Mouse (Mus musculus) T-helper 2 cell (primary cell): Measurements from ENCODE around the gene Parp3.

Experiments used
- in situ Hi-C: fragments of 300-600 bp; cut with MboI, MseI; formaldehyde crosslinking; loops from one replicate; pipeline ENCODE4 v1.15.1; 2025; ENCODE audit warnings: high pct_unique_total_duplicates

Gene Parp3

DNA sequence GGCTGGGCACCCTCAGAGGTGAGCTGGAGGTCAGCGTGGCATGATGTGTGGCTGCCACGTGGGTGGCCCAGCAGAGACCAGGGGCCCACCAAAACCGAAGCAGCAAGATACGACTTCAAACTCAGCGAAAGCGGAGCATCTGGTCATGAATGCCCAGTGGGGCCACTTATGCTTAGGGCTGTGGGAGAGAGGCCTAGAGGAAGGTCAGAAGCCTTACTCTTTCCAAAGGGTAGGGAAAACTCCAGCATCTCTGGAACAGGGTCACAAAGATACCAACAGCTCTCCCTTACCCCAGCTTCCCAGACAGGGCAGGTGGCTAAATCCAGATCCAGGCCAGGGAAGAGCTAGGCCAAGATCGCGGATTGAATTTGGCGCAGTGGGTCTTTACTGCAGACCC is 19.6 kb downstream of the Parp3 start:
- in situ Hi-C loops = no loop called here

DNA sequence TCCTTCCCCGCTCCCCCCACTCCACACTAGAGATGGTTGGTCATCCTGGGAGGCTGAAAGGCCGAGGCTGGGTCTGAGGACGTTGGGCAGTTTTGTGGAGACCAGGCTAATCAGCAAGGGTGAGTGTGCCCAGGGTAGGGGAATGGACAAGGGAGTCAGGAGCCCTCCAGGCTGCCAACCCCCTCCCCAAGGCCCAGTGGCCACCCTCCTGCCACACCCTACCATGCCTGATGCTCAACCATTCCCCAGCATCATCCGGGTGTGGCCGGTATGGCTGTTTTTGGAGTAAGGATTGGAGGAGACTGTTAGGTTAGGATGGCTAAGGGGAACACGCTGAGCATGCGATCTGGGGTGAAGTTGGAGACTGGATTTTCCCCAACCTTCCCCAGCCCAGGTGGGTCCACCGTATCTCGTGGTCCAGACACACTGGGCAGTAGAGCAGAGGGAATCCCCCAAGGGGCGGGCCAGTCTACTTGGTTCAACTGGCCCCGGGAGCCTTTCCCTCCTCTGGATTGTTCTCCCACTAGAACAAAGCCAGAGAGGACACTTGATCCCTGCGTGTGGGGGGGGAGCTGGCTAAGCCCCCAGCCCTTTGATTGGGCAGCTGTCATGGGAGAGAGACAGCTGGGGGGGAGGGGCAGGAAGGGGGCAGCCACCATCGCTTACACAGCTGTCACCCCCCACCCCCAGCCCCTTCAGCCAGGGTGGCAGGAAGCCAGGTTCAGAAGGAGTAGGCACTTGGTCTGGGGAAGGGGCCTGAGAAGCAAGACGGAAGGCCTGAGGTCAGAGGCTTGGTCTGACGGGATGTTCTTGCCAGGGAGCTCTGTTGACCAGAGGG is 20.2 kb downstream of the Parp3 start:
- in situ Hi-C loops = no loop called here

DNA sequence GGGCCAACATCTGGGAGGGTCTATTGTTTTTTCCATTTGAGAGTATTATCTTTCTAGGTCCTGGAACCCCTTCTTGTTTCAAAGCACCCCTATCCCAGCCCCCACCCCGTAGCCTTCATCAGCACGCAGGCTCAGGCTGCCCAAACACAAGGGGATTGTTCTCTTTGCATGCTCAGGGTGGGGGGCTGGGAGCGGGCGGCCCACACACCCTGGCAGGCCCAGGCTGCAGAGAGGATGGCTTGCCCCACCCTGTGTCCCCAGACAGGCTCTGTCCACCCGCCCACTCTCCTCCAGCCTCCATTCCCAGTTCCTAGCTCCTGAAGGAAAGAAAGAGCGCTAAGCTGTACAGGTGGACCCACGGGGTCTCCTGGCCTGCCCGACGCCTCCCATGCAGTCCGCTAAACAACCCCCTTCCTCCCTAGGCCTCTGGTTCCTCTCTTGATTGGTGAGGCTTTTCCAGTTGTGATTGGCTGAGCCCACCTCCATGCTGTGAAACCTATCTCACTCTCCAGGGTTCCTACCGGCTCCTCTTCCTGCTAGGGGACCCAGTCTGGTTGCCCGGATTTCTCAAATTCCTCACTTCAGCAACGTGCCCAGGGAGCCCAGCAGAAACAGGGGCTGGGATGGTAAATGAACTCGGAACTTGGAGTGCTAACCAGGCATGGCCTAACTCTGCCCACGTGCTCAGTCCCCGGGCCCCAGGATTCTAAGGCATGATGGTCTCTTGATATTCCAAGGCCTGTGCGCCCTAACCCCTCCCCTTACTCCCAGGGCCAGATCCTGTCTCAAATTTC is 21.7 kb downstream of the Parp3 start:
- in situ Hi-C loops = no loop called here

DNA sequence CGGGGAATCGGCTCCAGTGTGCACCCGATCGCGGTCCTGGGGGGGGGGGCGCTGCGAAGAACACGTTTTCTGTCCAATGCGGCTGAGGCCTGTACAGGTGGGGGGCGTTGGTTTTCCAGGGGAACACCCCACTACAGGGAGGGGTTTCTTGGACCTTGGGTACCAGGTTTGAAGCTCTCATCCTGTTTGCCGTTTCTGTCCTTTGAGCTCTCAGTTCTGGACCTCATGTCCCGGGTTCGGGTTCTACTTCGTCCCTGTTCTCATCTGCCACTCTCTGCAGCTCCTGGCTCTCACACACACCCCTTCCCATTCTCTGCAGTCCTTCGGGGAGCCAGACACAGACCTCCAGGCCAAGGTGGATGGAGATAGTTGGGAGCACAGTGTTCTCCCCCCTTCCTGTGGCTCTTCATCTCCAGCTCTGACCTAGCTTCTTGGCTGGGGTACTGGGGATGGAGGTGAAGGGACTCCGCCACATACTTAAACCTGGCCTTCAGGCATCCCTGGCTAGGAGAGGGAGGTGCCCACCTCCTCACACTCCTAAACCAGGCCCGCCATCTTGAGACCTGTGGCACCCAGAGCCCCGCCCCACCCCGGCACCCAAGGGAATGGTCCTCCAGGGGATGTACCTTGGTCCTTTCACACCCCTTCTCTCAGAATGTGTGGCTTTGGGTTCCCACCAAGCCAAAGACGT is 22.5 kb downstream of the Parp3 start:
- in situ Hi-C loops = no loop called here

DNA sequence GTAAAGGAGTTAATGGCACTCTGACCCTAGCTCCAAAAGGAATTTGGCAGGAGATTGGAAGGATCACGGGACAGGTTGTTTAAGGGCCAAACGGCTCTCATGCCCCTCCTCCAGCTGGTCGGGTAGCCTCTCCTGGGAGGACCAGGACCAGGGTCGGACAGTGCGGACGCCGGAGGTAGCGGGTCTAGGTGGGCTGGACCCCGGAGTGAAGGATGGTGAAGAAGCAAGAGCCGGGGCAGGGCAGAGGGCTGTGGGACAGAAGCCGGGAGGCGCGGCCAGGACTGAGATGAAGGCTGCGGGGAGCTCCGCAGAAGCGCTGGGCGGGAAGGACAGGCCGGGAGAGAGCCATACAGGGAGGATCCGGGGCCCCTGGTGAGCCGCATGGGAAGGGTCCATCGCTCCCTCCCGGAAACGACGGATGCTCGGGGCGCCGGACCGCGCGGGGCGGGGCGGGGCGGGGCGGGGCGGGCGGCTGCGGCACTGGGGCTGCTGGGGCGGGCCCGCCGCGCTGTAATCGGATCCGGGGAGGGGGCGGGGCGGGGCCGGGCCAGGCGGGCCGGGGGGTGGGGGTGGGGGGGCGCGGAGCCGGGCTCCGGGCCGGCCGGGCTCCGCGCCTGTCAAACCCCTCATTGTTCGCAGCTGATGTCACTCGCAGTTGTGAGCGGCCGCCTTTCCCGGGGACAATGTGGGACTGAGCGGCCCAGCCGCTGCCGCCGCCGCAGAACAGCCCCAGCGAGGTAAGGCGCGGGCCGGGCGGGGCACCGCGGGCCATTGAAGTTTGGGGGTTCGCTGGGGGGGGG is 23.3 kb downstream of the Parp3 start, which contains the start of gene Pcbp4:
Gene Pcbp4, plus strand, starts transcription at position 21 of the 800 bp plus-strand sequence.
- in situ Hi-C loops = no loop called here

DNA sequence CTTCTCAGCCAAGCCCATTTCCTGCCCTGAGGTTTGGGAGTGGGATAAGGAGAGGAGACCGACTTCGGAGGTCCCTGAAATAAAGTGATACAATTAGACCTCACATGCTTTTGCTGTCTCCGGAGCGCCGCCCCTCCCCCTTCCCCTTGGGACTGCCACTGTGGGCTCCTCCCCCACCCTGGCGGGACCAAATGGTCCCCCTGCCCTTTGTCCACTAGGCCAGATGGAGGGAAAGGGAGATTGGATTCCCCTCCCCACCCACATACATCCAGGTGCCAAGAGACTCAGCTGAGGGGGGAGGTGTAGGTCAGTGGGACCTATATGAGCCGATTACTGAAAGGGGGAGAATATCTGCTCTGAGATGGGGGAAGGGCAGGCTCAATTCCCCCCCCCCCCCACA is 23.9 kb downstream of the Parp3 start:
- in situ Hi-C loops = no loop called here

DNA sequence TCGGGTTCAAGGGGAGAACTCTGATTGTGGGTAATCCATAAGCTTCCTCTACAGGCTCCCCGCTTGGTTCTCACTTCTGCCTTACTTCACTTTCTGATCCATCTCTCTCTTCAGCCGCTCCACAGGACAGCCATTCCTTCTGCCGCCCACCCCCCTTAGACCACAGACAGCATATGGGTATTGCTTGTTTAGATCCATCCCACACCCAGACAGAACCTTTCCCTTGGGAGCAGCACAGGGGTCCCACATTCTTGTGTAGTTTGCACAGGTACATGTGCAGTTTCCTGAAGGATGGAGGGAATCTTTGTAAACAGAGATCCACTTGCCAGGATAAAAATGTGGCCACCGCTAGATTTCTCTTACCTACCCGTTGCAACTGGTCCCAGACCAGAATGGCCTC is 24.4 kb downstream of the Parp3 start:
- in situ Hi-C loops = no loop called here

DNA sequence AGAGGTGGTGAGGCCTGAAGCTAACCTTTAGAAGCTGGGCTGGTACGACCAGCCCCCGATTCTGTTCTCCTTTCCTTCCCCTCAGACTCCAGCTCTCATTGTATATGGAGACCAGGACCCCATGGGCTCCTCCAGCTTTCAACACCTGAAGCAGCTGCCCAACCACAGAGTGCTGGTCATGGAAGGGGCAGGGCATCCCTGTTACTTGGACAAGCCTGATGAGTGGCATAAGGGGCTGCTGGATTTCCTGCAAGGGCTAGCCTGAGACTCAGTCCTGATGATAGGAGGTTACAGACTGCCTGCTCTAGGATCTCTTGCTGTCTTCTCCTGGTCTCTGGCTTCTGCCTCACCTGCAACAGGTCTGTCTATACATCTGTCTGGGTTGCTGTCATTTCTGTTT is 24.9 kb downstream of the Parp3 start:
- in situ Hi-C loops = no loop called here

DNA sequence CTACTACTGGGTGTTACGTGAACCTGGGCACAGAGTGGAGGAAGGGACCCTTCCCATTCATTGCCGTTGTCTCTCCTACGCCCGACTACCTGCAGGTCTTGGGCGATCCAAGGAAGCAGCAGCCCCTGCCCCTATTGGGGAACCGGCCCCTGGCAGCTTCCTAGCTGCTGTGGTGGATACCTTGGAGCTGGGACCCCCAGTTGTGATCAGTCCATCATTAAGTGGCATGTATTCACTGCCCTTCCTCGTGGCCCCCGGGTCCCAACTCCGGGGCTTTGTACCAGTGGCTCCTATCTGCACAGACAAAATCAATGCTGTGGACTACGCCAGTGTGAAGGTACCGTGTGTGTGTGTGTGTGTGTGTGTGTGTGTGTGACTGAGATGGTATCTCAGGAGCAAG is 25.5 kb downstream of the Parp3 start:
- in situ Hi-C loops = no loop called here

DNA sequence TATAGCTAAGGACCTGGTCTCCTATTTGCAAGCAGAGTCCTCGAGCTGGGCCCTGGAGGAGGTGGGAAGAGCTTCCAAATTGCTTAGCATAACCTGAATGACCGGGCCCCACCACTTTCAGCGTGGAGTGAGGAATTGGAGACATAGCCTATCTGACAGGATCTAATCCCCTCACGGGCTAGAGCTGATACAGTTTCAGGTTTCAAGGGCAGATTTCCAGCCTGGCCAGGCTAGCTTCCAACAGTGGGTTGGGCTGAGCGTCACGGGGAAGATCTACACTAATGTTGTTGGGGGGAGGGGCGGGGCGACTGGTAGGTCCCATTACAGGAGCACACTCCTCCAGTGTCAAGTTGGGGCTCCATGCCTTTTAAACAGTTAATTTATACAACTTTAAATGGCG is 26.1 kb downstream of the Parp3 start:
- in situ Hi-C loops = no loop called here

DNA sequence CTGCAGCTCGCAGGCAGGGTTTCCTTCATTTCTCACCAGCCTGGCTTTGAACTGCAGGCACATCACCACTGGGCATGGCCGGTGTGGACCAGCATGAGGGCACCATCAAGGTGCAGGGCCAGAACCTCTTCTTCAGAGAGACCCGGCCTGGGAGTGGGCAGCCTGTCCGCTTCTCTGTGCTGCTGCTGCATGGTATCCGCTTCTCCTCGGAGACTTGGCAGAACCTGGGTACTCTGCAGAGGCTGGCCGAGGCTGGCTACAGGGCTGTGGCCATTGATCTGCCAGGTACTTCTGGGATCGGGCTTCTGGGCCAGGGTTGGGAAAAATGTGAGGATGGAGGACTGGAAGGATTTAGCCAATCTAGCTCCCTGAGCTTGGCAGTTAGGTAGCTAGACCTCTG is 26.8 kb downstream of the Parp3 start:
- in situ Hi-C loops = loop anchor here (10.0 kb wide), 1 partner anchor 1095 kb away; the partner anchor contains the start of genes Cyb561d2, Nprl2 and Zmynd10

DNA sequence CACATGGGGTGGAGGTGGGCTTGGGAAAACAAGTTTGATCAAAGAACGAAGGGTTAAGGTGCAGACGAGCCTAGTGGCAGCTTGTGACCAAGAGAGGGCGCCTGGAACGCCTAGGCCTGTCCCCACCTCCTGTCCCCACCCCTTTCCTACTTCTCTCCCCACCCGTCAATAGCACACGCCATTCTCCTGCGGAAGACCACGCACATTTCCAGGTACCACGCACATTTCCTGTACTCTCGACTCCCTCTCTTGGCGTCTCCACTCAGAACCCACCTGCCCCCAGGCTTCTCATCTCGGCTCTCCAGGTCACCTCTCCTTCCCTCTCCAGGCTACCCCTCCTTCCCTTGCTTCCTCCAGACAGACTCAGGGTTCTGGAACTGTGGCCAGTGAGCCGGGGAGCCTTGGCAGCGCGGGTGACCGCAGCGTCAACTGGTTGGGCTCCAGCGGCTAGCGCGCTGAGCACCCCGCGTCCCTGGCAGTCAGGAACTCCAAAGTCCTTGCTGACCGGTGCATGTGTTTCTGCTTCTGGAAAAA is 28.2 kb downstream of the Parp3 start:
- in situ Hi-C loops = loop anchor here (10.0 kb wide), 1 partner anchor 1096 kb away; the partner anchor contains the start of genes Cyb561d2, Nprl2 and Zmynd10

DNA sequence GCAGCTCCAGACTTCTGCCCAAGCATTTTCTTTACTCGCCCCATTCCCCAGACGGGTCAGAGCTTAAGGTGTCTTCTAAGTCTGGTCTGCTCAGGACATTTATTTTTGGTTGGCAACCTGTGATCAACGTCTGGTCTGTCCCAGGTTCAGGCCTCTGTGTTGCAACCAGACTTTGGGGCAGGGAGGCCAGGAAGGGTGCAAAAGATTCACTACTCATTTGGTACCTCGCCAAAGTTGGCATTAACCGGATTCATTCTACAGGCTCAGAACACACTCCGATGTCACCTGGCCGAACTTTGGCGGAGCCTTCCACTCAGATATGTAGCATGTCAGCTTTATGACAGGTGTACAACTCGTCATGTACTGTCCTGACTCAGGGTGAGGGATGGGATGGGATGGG is 28.8 kb downstream of the Parp3 start:
- in situ Hi-C loops = loop anchor here (10.0 kb wide), 1 partner anchor 1097 kb away; the partner anchor contains the start of genes Cyb561d2, Nprl2 and Zmynd10

DNA sequence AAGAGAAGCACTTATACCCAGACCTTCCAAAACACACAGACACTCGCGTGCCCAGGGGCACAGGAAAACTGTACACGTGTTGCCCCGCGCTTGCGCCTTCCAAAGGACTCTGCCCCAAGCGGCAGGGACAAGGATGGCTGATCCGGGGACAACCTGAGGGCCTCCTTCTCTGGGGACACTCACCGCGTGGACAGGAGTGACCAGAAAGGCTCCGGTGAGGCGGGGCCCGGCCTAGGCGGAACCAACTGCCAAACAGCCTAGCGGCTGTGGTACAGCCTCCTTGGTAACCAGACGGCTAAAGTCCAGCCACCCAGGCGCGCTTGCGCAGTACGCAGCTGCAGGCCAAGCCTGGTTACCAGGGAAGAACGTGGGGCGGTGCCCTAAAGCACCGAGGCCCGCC is 29.4 kb downstream of the Parp3 start, which contains the start of the genes Abhd14b and Abhd14a:
Gene Abhd14b, plus strand, starts transcription at position 112 of the 400 bp plus-strand sequence.
Gene Abhd14a, minus strand, starts transcription at position 331 of the 400 bp plus-strand sequence.
- in situ Hi-C loops = loop anchor here (10.0 kb wide), 1 partner anchor 1097 kb away; the partner anchor contains the start of genes Cyb561d2, Nprl2 and Zmynd10

DNA sequence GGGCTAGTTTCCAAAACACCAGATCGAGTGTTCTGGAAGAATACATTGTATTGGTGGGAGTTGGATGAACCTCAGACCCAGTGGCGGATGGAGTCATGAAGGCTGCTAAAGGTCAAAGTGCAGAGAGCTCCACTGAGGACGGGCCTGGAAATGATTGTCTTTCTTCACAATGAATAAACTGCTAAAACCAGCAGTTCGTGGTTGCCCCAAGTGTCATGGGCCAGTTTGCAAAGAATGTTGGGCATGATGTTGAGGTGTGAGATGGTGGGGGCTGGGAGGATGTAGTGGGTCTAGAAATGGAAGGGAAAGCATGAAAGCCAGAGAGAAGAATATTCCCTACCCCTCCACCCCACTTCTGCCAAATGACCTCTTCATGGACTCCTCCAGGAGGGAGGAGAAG is 31.9 kb downstream of the Parp3 start:
- in situ Hi-C loops = loop anchor here (10.0 kb wide), 1 partner anchor 1100 kb away; the partner anchor contains the start of genes Cyb561d2, Nprl2 and Zmynd10

DNA sequence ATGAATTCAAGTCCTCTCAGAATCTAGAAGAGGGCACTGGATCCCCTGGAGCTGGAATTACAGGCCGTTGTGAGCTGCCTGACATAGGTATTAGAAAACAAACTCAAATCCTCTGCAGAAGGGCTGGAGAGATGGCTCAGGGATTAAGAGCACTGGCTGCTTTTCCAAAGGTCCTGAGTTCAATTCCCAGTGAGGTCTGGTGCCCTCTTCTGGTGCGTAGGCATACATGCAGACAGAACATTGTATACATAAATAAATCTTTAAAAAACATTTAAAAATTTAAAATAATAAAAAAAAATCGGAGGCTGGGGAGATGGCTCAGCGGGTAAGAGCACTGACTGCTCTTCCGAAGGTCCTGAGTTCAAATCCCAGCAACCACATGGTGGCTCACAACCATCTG is 34.1 kb downstream of the Parp3 start:
- in situ Hi-C loops = loop anchor here (10.0 kb wide), 1 partner anchor 1102 kb away; the partner anchor contains the start of genes Cyb561d2, Nprl2 and Zmynd10

DNA sequence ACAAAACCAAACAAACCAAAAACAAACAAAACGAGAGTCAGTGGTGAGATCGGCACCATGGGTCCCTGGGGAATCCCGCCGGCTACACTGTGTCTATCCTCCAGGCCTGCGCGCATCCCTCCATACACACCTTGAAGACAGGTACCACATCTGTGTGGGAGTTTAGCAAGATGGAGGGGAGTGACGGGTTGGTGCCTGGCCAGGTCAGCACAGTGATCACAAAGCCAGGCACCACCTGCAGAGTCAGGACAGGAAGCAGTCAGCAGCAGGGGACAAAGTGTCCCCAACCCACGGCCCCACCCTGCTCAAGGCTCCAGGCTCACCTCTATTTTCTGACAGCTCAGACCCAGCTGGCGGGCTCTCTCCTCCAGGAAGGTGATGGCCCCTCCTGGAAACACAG is 40.2 kb downstream of the Parp3 start:
- in situ Hi-C loops = no loop called here

DNA sequence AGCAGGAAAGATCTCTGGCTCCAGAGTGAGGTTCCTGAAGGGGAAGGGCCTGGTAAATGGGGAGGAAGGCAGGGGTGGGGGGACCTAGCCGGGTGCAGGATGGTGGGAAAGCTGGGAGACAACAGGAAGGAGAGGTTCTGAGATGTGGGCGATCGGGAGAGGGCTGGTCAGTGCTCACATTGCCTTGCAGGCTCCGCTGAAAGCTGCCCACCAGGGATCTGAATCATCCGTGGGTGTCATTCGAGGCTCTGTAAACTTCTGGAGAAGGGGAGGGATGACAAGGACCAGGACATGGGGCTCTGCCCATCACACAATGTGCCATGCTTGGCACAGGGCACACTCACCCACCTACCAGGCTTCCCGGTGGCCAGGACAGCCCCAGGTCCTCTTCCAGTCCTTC is 43.4 kb downstream of the Parp3 start:
- in situ Hi-C loops = no loop called here

DNA sequence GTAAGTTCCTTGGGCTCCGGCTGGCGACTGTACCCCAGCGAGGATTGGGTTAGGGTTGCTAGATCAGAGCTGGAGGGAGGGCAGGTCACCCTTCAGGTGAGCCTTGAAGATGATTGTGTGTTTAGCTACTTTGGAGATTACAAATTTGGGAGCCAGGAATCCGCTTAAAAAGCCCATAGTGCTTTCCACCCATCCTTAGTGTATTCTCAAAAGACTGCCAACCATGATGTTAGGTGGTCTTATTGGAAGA is 46.8 kb downstream of the Parp3 start:
- in situ Hi-C loops = no loop called here

DNA sequence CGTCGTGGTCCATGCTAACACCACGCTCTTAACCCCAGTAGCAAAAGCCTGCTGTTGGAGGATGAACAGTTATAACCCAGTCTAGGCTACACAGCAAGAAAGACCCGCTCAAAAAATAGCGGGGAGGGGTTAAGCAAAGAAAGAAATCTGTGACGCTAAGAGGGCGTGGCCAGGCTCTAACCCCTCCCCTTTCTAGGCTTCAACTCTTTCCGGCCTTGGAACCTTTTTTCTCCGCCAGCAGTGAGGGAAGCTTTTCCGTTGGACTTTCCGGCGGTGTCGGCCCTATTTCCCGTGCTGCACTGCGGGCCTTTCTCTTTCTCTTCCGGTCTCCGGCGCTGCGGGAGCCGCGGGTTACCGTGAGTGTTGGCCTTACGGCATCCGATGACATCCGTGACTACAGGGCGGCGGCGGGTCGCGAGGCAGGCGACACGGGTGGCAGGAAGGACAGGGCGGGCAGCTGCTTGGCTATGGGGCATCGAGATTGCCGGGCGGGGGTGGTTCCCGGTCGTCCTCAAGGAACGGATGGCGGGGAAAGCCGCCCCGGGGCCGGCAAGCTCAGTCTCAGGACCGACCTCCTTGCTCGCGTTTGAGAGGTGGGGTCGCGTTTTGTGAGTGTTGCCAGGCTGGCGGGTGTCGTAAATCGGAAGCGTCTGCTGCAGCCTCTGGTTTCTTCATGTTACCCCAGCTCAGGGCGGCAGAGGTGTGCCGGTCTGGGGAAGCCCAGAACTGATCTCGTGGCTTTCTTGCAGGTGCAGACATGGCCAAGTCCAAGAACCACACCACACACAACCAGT is 47.3 kb downstream of the Parp3 start, which contains the start of gene Rpl29:
Gene Rpl29, plus strand, starts transcription at position 234 of the 794 bp plus-strand sequence.
- in situ Hi-C loops = loop anchor here (5.0 kb wide), 1 partner anchor 62 kb away; the partner anchor contains the start of gene Dusp7
